Mouse (Mus musculus): ENCODE results near the gene Golph3. TPM values are rescaled to one million over a fixed set of nuclear protein-coding genes. Genes with fewer than 3 reads are reported as not detected.

Golph3 gene
- total RNA-seq, 1 experiment from 2014 or later = 99.8 TPM

GRCm38 (mm10) chr15:12315996-12316395 lies 5.3 kb upstream of the Golph3 start:
- no peak for ATAC-seq (replicated peaks; ENCODE audit: low read depth, poor library complexity, severe bottlenecking)

- no peak for ATAC-seq (replicated peaks; ENCODE audit: low read depth, poor library complexity, severe bottlenecking)
Measured at GRCm38 (mm10) chr15:12317290-12317689, 4.0 kb upstream of the Golph3 start.

- ATAC-seq (replicated peaks; ENCODE audit: low read depth, poor library complexity, severe bottlenecking) = no peak
Measured at GRCm38 (mm10) chr15:12318451-12318850, 2.8 kb upstream of the Golph3 start.

GRCm38 (mm10) chr15:12319889-12320288 lies 1.4 kb upstream of the Golph3 start:
- ATAC-seq (replicated peaks; ENCODE audit: low read depth, poor library complexity, severe bottlenecking) = no peak

GRCm38 (mm10) chr15:12320441-12321090 lies 684 bp upstream of the Golph3 start:
- ATAC-seq (replicated peaks; ENCODE audit: low read depth, poor library complexity, severe bottlenecking) = peak; percentile 6; the same call in 1 of the 2 replicates

- ATAC-seq (replicated peaks; ENCODE audit: low read depth, poor library complexity, severe bottlenecking) = peak; percentile 38
Measured at GRCm38 (mm10) chr15:12321788-12322621, 755 bp downstream of the Golph3 start, which contains the start of gene 1810049J17Rik. TSS of gene 1810049J17Rik (minus strand) at chr15:12321899.

- ATAC-seq (replicated peaks; ENCODE audit: low read depth, poor library complexity, severe bottlenecking) = no peak
Measured at GRCm38 (mm10) chr15:12322676-12323402, 1.6 kb downstream of the Golph3 start.

GRCm38 (mm10) chr15:12324326-12324725 lies 3.1 kb downstream of the Golph3 start:
- no peak for ATAC-seq (replicated peaks; ENCODE audit: low read depth, poor library complexity, severe bottlenecking)

- no peak for ATAC-seq (replicated peaks; ENCODE audit: low read depth, poor library complexity, severe bottlenecking)
Measured at GRCm38 (mm10) chr15:12330389-12330788, 9.1 kb downstream of the Golph3 start.

- no peak for ATAC-seq (replicated peaks; ENCODE audit: low read depth, poor library complexity, severe bottlenecking)
Measured at GRCm38 (mm10) chr15:12330892-12331291, 9.6 kb downstream of the Golph3 start.

GRCm38 (mm10) chr15:12331300-12331699 lies 10.1 kb downstream of the Golph3 start:
- no peak for ATAC-seq (replicated peaks; ENCODE audit: low read depth, poor library complexity, severe bottlenecking)

GRCm38 (mm10) chr15:12334381-12334780 lies 13.1 kb downstream of the Golph3 start:
- ATAC-seq (replicated peaks; ENCODE audit: low read depth, poor library complexity, severe bottlenecking) = no peak

GRCm38 (mm10) chr15:12337030-12337778 lies 16.0 kb downstream of the Golph3 start:
- peak; percentile 36; the same call in 1 of the 2 replicates for ATAC-seq (replicated peaks; ENCODE audit: low read depth, poor library complexity, severe bottlenecking)

- no peak for ATAC-seq (replicated peaks; ENCODE audit: low read depth, poor library complexity, severe bottlenecking)
Measured at GRCm38 (mm10) chr15:12337779-12338137, 16.5 kb downstream of the Golph3 start.

GRCm38 (mm10) chr15:12340536-12341400 lies 19.5 kb downstream of the Golph3 start:
- ATAC-seq (replicated peaks; ENCODE audit: low read depth, poor library complexity, severe bottlenecking) = 0 out of 2 replicates have a peak, but pooled peaks have one; percentile 23

- peak; percentile 34; the same call in 1 of the 2 replicates for ATAC-seq (replicated peaks; ENCODE audit: low read depth, poor library complexity, severe bottlenecking)
Measured at GRCm38 (mm10) chr15:12341401-12341758, 20.1 kb downstream of the Golph3 start.

GRCm38 (mm10) chr15:12346916-12347315 lies 25.7 kb downstream of the Golph3 start:
- no peak for ATAC-seq (replicated peaks; ENCODE audit: low read depth, poor library complexity, severe bottlenecking)

- ATAC-seq (replicated peaks; ENCODE audit: low read depth, poor library complexity, severe bottlenecking) = no peak
Measured at GRCm38 (mm10) chr15:12348950-12349349, 27.7 kb downstream of the Golph3 start.

- ATAC-seq (replicated peaks; ENCODE audit: low read depth, poor library complexity, severe bottlenecking) = 0 out of 2 replicates have a peak, but pooled peaks have one; percentile 42
Measured at GRCm38 (mm10) chr15:12349840-12350239, 28.6 kb downstream of the Golph3 start.

Measured in common myeloid progenitor, adult 5-6 weeks (primary cell).